Mouse (Mus musculus): ENCODE results near the gene Bmp3. TPM values are rescaled to one million over a fixed set of nuclear protein-coding genes. Genes with fewer than 3 reads are reported as not detected.

The Bmp3 gene
- total RNA-seq, 2 experiments from 2014 or later, result 0.14 to 0.16 TPM

- intact Hi-C loops (cut with DNase I), result no loop called here
- DNase-seq (ENCODE audit: low spot score), result no peak
These were observed 43.7 kb downstream of the Bmp3 start for GRCm38 (mm10) chr5:98897946-98898345.

GRCm38 (mm10) chr5:98900926-98901325, 46.7 kb downstream of the Bmp3 start:
- intact Hi-C loops (cut with DNase I), result loop anchor here (10.0 kb wide), 1 partner anchor 254 kb away; no protein-coding TSS in a partner anchor
- no peak for DNase-seq (ENCODE audit: low spot score)

DNA sequence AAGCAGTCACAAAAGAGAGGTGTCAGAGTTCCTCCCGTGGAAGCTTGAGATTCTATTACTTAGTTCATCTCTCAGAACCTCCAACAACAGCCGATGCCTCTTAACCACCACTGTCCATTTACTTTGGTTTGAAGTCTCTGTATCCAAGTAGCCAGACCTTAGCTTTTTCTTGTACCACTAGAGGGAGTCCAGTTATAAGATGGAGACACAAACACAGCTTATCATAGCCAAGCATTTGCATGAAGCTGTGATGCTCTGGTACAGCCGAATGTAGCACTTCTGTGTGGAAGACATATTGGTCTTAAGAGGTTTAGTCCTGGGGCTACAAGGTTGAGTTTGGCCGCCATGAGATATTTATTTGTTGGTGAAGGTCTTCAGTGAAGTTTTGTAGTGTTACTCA, 48.1 kb downstream of the Bmp3 start:
- no peak for DNase-seq (ENCODE audit: low spot score)
- intact Hi-C loops (cut with DNase I), result loop anchor here (10.0 kb wide), 1 partner anchor 252 kb away; no protein-coding TSS in a partner anchor

DNA sequence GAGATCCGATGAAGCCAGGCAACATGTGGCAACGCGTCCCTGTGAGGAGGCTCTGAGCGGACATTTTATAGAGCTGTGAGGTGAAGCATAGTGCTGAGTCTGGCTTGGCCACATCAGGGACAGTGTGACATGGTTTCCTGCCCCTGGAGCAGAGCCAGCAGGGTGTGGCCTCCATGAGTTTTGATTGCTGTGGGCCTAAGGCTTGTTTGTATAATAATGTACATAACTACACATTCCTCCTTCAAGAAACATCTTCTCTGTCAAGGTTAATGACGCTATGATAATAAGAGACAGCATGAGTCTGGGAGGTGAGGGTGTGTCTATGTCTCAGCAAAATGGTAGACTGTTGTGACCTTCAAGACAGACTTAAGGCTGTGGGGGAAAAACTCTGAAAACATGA, 64.5 kb downstream of the Bmp3 start:
- intact Hi-C loops (cut with DNase I), result no loop called here
- DNase-seq (ENCODE audit: low spot score), result no peak

DNA sequence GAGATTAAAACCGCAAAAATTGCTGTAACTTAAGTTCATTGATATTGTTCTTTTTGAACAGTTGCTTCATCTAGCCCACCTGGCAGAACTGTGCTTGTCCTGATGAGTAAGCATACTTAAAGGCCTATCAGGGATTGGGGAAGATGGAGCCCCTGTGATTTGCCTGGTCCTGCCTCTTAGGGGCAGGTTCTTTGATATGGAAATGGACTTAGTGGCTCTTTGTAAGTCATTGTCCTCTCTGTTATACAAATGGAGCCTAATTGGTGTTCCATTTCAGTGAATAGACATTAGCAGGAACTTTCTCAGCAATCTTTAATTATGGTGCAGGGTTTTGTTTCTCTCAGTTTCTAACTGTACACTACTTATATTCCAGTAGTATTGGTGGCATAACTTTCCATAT, 67.4 kb downstream of the Bmp3 start:
- DNase-seq (ENCODE audit: low spot score), result no peak
- intact Hi-C loops (cut with DNase I), result no loop called here

- intact Hi-C loops (cut with DNase I), result no loop called here
These were observed 68.7 kb downstream of the Bmp3 start for GRCm38 (mm10) chr5:98922921-98923320.

More at GRCm38 (mm10) chr5:98922921-98923320, 68.7 kb downstream of the Bmp3 start:
- no peak for DNase-seq (ENCODE audit: low spot score)

Other genes with a start within 250 kb of the Bmp3 start
- gene Prkg2, start 182.9 kb downstream of the Bmp3 start, total RNA-seq (2021), result under 1 TPM; 0.31 to 0.39 TPM

All from heart, postnatal 25 days (tissue).